Mouse (Mus musculus): ENCODE measurements around the gene Ppp1cc. TPM values are rescaled to one million over a fixed set of nuclear protein-coding genes. Genes with fewer than 3 reads are reported as not detected.
A peak's percentile ranks its signal among the peaks of the same experiment; 100 is the strongest.
"Not testable (repeated sequence)": the region's sequence is repeated elsewhere in the genome, so short reads cannot be mapped to it uniquely, and the experiment has no call there.

Gene Ppp1cc
- polyA plus RNA-seq, 1 experiment = 458 TPM

GRCm38 (mm10) chr5:122135290-122135882 is 22.7 kb upstream of the Ppp1cc start:
- no peak for TF ChIP-seq CTCF (IDR thresholded peaks at IDR 0.05; ENCODE audit: low read depth, low read length)
- TF ChIP-seq POLR2A (IDR thresholded peaks at IDR 0.05; ENCODE audit: insufficient read depth, low read length) = no peak
- TF ChIP-seq EP300 (IDR thresholded peaks at IDR 0.05; ENCODE audit: insufficient read depth, low read depth, low read length) = no peak
- H3K27me3 ChIP-seq (ENCODE audit: control insufficient read depth, insufficient read depth, low read length, poor library complexity, severe bottlenecking) = no peaks in the 10 kb centered on the region
- H3K4me1 ChIP-seq (ENCODE audit: control insufficient read depth, insufficient read depth, low read length) = no peaks in the 10 kb centered on the region
- no peak overlapping the region for H3K27ac ChIP-seq (ENCODE audit: insufficient read depth, low read length)
- H3K36me3 ChIP-seq (ENCODE audit: control insufficient read depth, insufficient read depth, low read length, poor library complexity, severe bottlenecking) = no peaks in the 10 kb centered on the region
- H3K9ac ChIP-seq (ENCODE audit: low read depth, poor library complexity, severe bottlenecking) = no peak overlapping the region
- no peak overlapping the region for H3K4me3 ChIP-seq (ENCODE audit: low read depth, low read length)
- no peaks in the 10 kb centered on the region for H3K9me3 ChIP-seq (replicated peaks; ENCODE audit: control insufficient read depth, insufficient read depth, low read length, poor library complexity, severe bottlenecking)

GRCm38 (mm10) chr5:122136508-122137408 is 21.3 kb upstream of the Ppp1cc start:
- no peak overlapping the region for H3K27ac ChIP-seq (ENCODE audit: insufficient read depth, low read length)
- no peak for TF ChIP-seq POLR2A (IDR thresholded peaks at IDR 0.05; ENCODE audit: insufficient read depth, low read length)
- no peak for TF ChIP-seq EP300 (IDR thresholded peaks at IDR 0.05; ENCODE audit: insufficient read depth, low read depth, low read length)
- no peak for TF ChIP-seq CTCF (IDR thresholded peaks at IDR 0.05; ENCODE audit: low read depth, low read length)
- H3K4me1 ChIP-seq (ENCODE audit: control insufficient read depth, insufficient read depth, low read length) = no peaks in the 10 kb centered on the region
- no peak overlapping the region for H3K4me3 ChIP-seq (ENCODE audit: low read depth, low read length)
- no peaks in the 10 kb centered on the region for H3K27me3 ChIP-seq (ENCODE audit: control insufficient read depth, insufficient read depth, low read length, poor library complexity, severe bottlenecking)
- H3K9me3 ChIP-seq (replicated peaks; ENCODE audit: control insufficient read depth, insufficient read depth, low read length, poor library complexity, severe bottlenecking) = no peaks in the 10 kb centered on the region
- no peak overlapping the region for H3K9ac ChIP-seq (ENCODE audit: low read depth, poor library complexity, severe bottlenecking)
- H3K36me3 ChIP-seq (ENCODE audit: control insufficient read depth, insufficient read depth, low read length, poor library complexity, severe bottlenecking) = no peaks in the 10 kb centered on the region

GRCm38 (mm10) chr5:122138856-122139255 is 19.2 kb upstream of the Ppp1cc start:
- Histone ChIP-seq H3K4me3 (ENCODE audit: low read depth, low read length) (no peak overlapping the region), H3K27ac (ENCODE audit: insufficient read depth, low read length) (no peak overlapping the region), H3K4me1 (ENCODE audit: control insufficient read depth, insufficient read depth, low read length) (no peaks in the 10 kb centered on the region), H3K9ac (ENCODE audit: low read depth, poor library complexity, severe bottlenecking) (no peak overlapping the region), H3K27me3 (ENCODE audit: control insufficient read depth, insufficient read depth, low read length, poor library complexity, severe bottlenecking) (no peaks in the 10 kb centered on the region), H3K9me3 (replicated peaks; ENCODE audit: control insufficient read depth, insufficient read depth, low read length, poor library complexity, severe bottlenecking) (no peaks in the 10 kb centered on the region), H3K36me3 (ENCODE audit: control insufficient read depth, insufficient read depth, low read length, poor library complexity, severe bottlenecking) (no peaks in the 10 kb centered on the region)
- TF ChIP-seq POLR2A (IDR thresholded peaks at IDR 0.05; ENCODE audit: insufficient read depth, low read length) (no peak), CTCF (IDR thresholded peaks at IDR 0.05; ENCODE audit: low read depth, low read length) (no peak), EP300 (IDR thresholded peaks at IDR 0.05; ENCODE audit: insufficient read depth, low read depth, low read length) (no peak)

GRCm38 (mm10) chr5:122139771-122140170 is 18.3 kb upstream of the Ppp1cc start:
- H3K9ac ChIP-seq (ENCODE audit: low read depth, poor library complexity, severe bottlenecking); H3K9me3 ChIP-seq (replicated peaks; ENCODE audit: control insufficient read depth, insufficient read depth, low read length, poor library complexity, severe bottlenecking); H3K36me3 ChIP-seq (ENCODE audit: control insufficient read depth, insufficient read depth, low read length, poor library complexity, severe bottlenecking); H3K27me3 ChIP-seq (ENCODE audit: control insufficient read depth, insufficient read depth, low read length, poor library complexity, severe bottlenecking); H3K27ac ChIP-seq (ENCODE audit: insufficient read depth, low read length); H3K4me3 ChIP-seq (ENCODE audit: low read depth, low read length); H3K4me1 ChIP-seq (ENCODE audit: control insufficient read depth, insufficient read depth, low read length): not testable (repeated sequence)

GRCm38 (mm10) chr5:122140723-122141122 is 17.4 kb upstream of the Ppp1cc start, which contains the start of gene Ccdc63:
Gene Ccdc63 (minus strand): TSS chr5:122140823.
- TF ChIP-seq EP300 (IDR thresholded peaks at IDR 0.05; ENCODE audit: insufficient read depth, low read depth, low read length) = no peak
- Histone ChIP-seq H3K27ac (ENCODE audit: insufficient read depth, low read length) (no peak within 1 kb of the TSS), H3K4me3 (ENCODE audit: low read depth, low read length) (no peak within 1 kb of the TSS), H3K27me3 (ENCODE audit: control insufficient read depth, insufficient read depth, low read length, poor library complexity, severe bottlenecking) (no peaks in the 10 kb centered on the region), H3K36me3 (ENCODE audit: control insufficient read depth, insufficient read depth, low read length, poor library complexity, severe bottlenecking) (no peaks in the 10 kb centered on the region), H3K4me1 (ENCODE audit: control insufficient read depth, insufficient read depth, low read length) (no peaks in the 10 kb centered on the region), H3K9me3 (replicated peaks; ENCODE audit: control insufficient read depth, insufficient read depth, low read length, poor library complexity, severe bottlenecking) (no peaks in the 10 kb centered on the region), H3K9ac (ENCODE audit: low read depth, poor library complexity, severe bottlenecking) (no peak within 1 kb of the TSS)

GRCm38 (mm10) chr5:122142230-122142992 is 15.7 kb upstream of the Ppp1cc start:
- no peaks in the 10 kb centered on the region for H3K4me1 ChIP-seq (ENCODE audit: control insufficient read depth, insufficient read depth, low read length)
- H3K27ac ChIP-seq (ENCODE audit: insufficient read depth, low read length) = no peak overlapping the region

More at GRCm38 (mm10) chr5:122142230-122142992, 15.7 kb upstream of the Ppp1cc start:
- TF ChIP-seq CTCF (IDR thresholded peaks at IDR 0.05; ENCODE audit: low read depth, low read length) (peak; percentile 68), POLR2A (IDR thresholded peaks at IDR 0.05; ENCODE audit: insufficient read depth, low read length) (no peak)
- no peaks in the 10 kb centered on the region for H3K27me3 ChIP-seq (ENCODE audit: control insufficient read depth, insufficient read depth, low read length, poor library complexity, severe bottlenecking)
- no peaks in the 10 kb centered on the region for H3K36me3 ChIP-seq (ENCODE audit: control insufficient read depth, insufficient read depth, low read length, poor library complexity, severe bottlenecking)
- no peaks in the 10 kb centered on the region for H3K9me3 ChIP-seq (replicated peaks; ENCODE audit: control insufficient read depth, insufficient read depth, low read length, poor library complexity, severe bottlenecking)
- H3K4me3 ChIP-seq (ENCODE audit: low read depth, low read length) = no peak overlapping the region
- no peak overlapping the region for H3K9ac ChIP-seq (ENCODE audit: low read depth, poor library complexity, severe bottlenecking)
